Mouse (Mus musculus) kidney, adult 2 months (tissue): Measurements from ENCODE around the gene Slc17a9. TPM values are rescaled to one million over a fixed set of nuclear protein-coding genes. Genes with fewer than 3 reads are reported as not detected.

Experiments used
- DNase-seq: peaks from one replicate; pipeline ENCODE4 v3.0.0; 2021
- H3K27ac ChIP-seq: fragments of 200-500 bp; 2 replicates; pipeline ENCODE4 v1.5.1; 2012; ENCODE audit warnings: low read depth, low read length, control low read depth, inconsistent platforms; ENCODE audit not compliant: insufficient read depth
- H3K27me3 ChIP-seq: fragments of 200-500 bp; replicated peaks from 2 replicates; pipeline ENCODE4 v1.6.1; 2012; ENCODE audit warnings: mild to moderate bottlenecking, moderate library complexity, low read length, inconsistent platforms; ENCODE audit not compliant: control insufficient read depth, insufficient read depth
- H3K36me3 ChIP-seq: fragments of 200-500 bp; 2 replicates; pipeline ENCODE4 v1.6.1; 2012; ENCODE audit warnings: mild to moderate bottlenecking, moderate library complexity, low read length, inconsistent platforms; ENCODE audit not compliant: control insufficient read depth, insufficient read depth
- H3K4me1 ChIP-seq: fragments of 200-500 bp; 2 replicates; pipeline ENCODE4 v1.6.1; 2011; ENCODE audit warnings: low read length; ENCODE audit not compliant: control insufficient read depth, insufficient read depth
- H3K4me3 ChIP-seq: fragments of 200-500 bp; 2 replicates; pipeline ENCODE4 v1.5.1; 2011; ENCODE audit warnings: mild to moderate bottlenecking, low read depth, low read length, control low read depth; ENCODE audit not compliant: insufficient read depth
- CTCF ChIP-seq: fragments of 200-500 bp; conservative IDR thresholded peaks from 2 replicates; pipeline ENCODE4 v1.5.1; 2011; ENCODE audit warnings: low read depth, mild to moderate bottlenecking, control low read depth, low read length, moderate library complexity, mixed read lengths; ENCODE audit not compliant: insufficient read depth, insufficient read length
- POLR2A ChIP-seq: fragments of 200-500 bp; IDR thresholded peaks from one replicate; pipeline ENCODE4 v1.6.1; 2011; ENCODE audit warnings: low read depth, low read length, control low read depth
- WGBS: fragments of 180-500 bp; shearing (Covaris S2); methylation state at CpG from one replicate; pipeline ENCODE4 v1.1.7; 2018; 5-methylcytosine and 5-hydroxymethylcytosine counted together
- polyA plus RNA-seq: library from polyadenylated mRNA; depleted of rRNA; stranded (reverse); fragments of >200 nt; gene quantifications from 2 replicates; pipeline ENCODE4 v1.2.3, GENCODE M21; 2012

The Slc17a9 gene
- polyA plus RNA-seq, 1 experiment: 3.0 TPM

DNA sequence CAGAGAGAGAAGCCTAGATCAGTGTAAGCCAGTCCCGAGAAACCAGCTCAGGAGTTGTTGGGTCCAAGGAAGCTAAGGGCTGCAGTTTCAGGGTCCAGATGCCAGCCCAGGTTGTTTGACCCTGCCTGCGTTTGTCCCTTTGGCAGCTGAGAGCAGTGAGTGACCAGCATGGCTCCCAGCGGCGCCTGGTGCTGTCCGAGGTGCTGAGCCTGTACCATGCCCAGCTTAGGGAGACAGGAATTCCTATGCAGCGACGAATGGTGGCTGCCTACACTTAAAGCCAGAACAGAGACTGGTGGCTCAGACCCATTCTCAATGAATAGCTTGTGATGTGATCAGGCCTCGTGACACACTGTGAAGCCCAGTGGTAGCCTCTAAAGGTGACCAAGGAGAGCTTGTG lies 30.8 kb downstream of the Slc17a9 start:
- Histone ChIP-seq H3K27me3 (no peaks in the 10 kb centered on the region), H3K36me3 (no peaks in the 10 kb centered on the region), H3K4me1 (no peaks in the 10 kb centered on the region), H3K27ac (no peak overlapping the region), H3K4me3 (no peak overlapping the region)
- TF ChIP-seq POLR2A (no peak), CTCF (no peak)
- 5% methylated on average over 8 of the region's 8 CpGs for WGBS
- DNase-seq: peak; percentile 48

GRCm38 (mm10) chr2:180756786-180757185 lies 31.7 kb downstream of the Slc17a9 start:
- no peak overlapping the region for H3K4me3 ChIP-seq
- H3K27ac ChIP-seq: no peak overlapping the region
- DNase-seq: no peak
- no peaks in the 10 kb centered on the region for H3K27me3 ChIP-seq
- 23% methylated on average over 2 of the region's 2 CpGs for WGBS
- no peak for TF ChIP-seq CTCF
- TF ChIP-seq POLR2A: no peak
- no peaks in the 10 kb centered on the region for H3K4me1 ChIP-seq
- H3K36me3 ChIP-seq: no peaks in the 10 kb centered on the region

GRCm38 (mm10) chr2:180758513-180759263 lies 33.6 kb downstream of the Slc17a9 start:
- H3K36me3 ChIP-seq: no peaks in the 10 kb centered on the region
- 67% methylated on average over 15 of the region's 15 CpGs for WGBS
- H3K27me3 ChIP-seq: no peaks in the 10 kb centered on the region
- no peak overlapping the region for H3K4me3 ChIP-seq
- H3K4me1 ChIP-seq: no peaks in the 10 kb centered on the region
- TF ChIP-seq POLR2A (no peak), CTCF (no peak)
- no peak overlapping the region for H3K27ac ChIP-seq
- DNase-seq: no peak

DNA sequence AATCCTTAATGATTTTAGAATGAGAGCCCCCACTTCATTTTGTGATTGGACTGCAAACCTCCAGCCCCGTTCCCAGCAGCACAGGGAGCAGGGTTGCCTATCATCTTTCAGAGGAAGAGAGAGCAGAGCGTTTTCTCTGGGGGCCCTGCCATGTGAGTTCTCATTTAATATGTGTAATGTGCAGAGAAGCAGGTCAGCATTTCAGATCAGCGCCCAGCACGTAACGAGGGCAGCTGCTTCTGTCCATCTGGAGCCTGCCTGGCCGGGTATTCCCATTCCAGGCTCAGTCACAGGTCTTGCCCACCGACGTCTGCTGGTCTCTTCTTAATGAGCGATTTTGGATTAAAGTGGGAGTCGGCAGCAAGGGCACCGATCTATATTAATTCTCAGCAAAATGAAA lies 39.9 kb downstream of the Slc17a9 start:
- Histone ChIP-seq H3K27ac (no peak overlapping the region), H3K4me3 (no peak overlapping the region), H3K27me3 (no peaks in the 10 kb centered on the region), H3K36me3 (no peaks in the 10 kb centered on the region), H3K4me1 (no peaks in the 10 kb centered on the region)
- DNase-seq: no peak
- 57% methylated on average over 11 of the region's 11 CpGs for WGBS
- TF ChIP-seq CTCF: no peak
- no peak for TF ChIP-seq POLR2A

- no peak for TF ChIP-seq CTCF
- TF ChIP-seq POLR2A: no peak
- H3K36me3 ChIP-seq: no peaks in the 10 kb centered on the region
- no peak for DNase-seq
- H3K27ac ChIP-seq: no peak overlapping the region
- no peak overlapping the region for H3K4me3 ChIP-seq
- H3K4me1 ChIP-seq: no peaks in the 10 kb centered on the region
- no peaks in the 10 kb centered on the region for H3K27me3 ChIP-seq
- WGBS: 76% methylated on average over 7 of the region's 7 CpGs
These were observed 40.6 kb downstream of the Slc17a9 start for GRCm38 (mm10) chr2:180765713-180766112.

GRCm38 (mm10) chr2:180775223-180775622 lies 50.2 kb downstream of the Slc17a9 start:
- no peak for DNase-seq
- Histone ChIP-seq H3K4me3 (no peak overlapping the region), H3K27me3 (no peaks in the 10 kb centered on the region), H3K4me1 (no peaks in the 10 kb centered on the region), H3K36me3 (no peaks in the 10 kb centered on the region), H3K27ac (no peak overlapping the region)
- WGBS: 6% methylated on average over 12 of the region's 12 CpGs
- no peak for TF ChIP-seq POLR2A
- TF ChIP-seq CTCF: no peak

GRCm38 (mm10) chr2:180775641-180776040 lies 50.6 kb downstream of the Slc17a9 start:
- Histone ChIP-seq H3K27me3 (no peaks in the 10 kb centered on the region), H3K4me3 (no peak overlapping the region), H3K27ac (no peak overlapping the region), H3K36me3 (no peaks in the 10 kb centered on the region), H3K4me1 (no peaks in the 10 kb centered on the region)
- no peak for DNase-seq
- TF ChIP-seq POLR2A: no peak
- no peak for TF ChIP-seq CTCF
- WGBS: 5% methylated on average over 15 of the region's 15 CpGs
